Mouse (Mus musculus): Measurements from ENCODE around the gene Leo1. TPM values are rescaled to one million over a fixed set of nuclear protein-coding genes. Genes with fewer than 3 reads are reported as not detected.
A peak's percentile ranks its signal among the peaks of the same experiment; 100 is the strongest.

The Leo1 gene
- polyA plus RNA-seq, 1 experiment, result 25.4 TPM

DNA sequence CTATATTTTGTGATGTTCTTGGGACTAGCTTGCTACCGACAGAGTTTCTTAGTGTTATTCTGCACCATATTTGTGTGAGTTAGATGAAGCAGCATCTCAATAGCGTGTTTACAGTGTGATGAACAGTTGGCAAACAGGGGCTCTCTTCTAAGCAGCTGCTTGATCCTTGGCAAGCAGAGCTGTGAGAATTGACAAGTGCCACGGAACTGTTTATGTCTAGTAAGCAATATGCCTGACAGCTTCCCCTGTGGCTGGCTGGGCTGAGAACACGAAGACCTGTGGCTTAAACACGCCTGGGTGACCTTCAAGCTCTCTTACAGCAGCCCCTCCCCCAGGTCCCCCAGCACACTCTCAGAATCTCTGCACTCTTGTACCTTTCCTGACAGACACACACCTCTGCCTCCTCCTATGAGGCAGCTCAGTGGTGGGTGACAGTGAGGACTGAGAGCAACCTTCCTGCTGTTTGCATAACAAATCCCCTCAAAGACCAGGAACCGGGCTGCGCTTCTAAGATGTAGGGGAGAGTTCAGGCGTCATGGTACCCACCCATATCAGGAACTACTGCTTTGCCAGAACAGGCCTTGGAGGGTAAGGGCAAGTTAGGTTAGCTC is 21.8 kb downstream of the Leo1 start:
- no peak overlapping the region for H3K4me2 ChIP-seq (ENCODE audit: low read depth)
- H3K79me2 ChIP-seq (ENCODE audit: control insufficient read depth, insufficient read depth), result no peaks in the 10 kb centered on the region
- H3K36me3 ChIP-seq (ENCODE audit: control insufficient read depth, insufficient read depth), result peaks cover 22% of the 10 kb centered on the region
- H3ac ChIP-seq (ENCODE audit: control insufficient read depth, insufficient read length), result no peak overlapping the region
- no peak overlapping the region for H3K4me3 ChIP-seq
- H3K27me3 ChIP-seq (ENCODE audit: control insufficient read depth, insufficient read depth, insufficient read length), result no peaks in the 10 kb centered on the region
- TF ChIP-seq SRF (IDR thresholded peaks at IDR 0.05; ENCODE audit: control insufficient read depth, insufficient read length, low read depth), result no peak
- no peak for TF ChIP-seq POLR2AphosphoS2 (IDR thresholded peaks at IDR 0.05; ENCODE audit: insufficient read length, low read depth)
- no peak for TF ChIP-seq POLR2A (IDR thresholded peaks at IDR 0.05; ENCODE audit: insufficient read length, low read depth)
- TF ChIP-seq CEBPB (IDR thresholded peaks at IDR 0.05; ENCODE audit: insufficient read depth, poor library complexity, severe bottlenecking), result no peak
- no peak for TF ChIP-seq REST (IDR thresholded peaks at IDR 0.05; ENCODE audit: insufficient read depth, insufficient read length)
- TF ChIP-seq TCF12 (IDR thresholded peaks at IDR 0.05; ENCODE audit: insufficient read depth, poor library complexity, severe bottlenecking), result no peak
- TF ChIP-seq MAX (IDR thresholded peaks at IDR 0.05; ENCODE audit: low read depth), result no peak
- TF ChIP-seq MYOG (IDR thresholded peaks at IDR 0.05; ENCODE audit: control insufficient read depth in 1 of 3, insufficient read depth in 1 of 3, insufficient read length in 2 of 3, low read depth in 2 of 3), result no peak
- TF ChIP-seq USF1 (IDR thresholded peaks at IDR 0.05; ENCODE audit: low read depth), result no peak
- TF ChIP-seq MYOD1 (IDR thresholded peaks at IDR 0.05; ENCODE audit: control insufficient read depth in 1 of 3, insufficient read length in 2 of 3, low read depth in 2 of 3), result no peak
- no peak for TF ChIP-seq TCF3 (IDR thresholded peaks at IDR 0.05; ENCODE audit: insufficient read length, low read depth)
- no peak for TF ChIP-seq E2F4 (IDR thresholded peaks at IDR 0.05; ENCODE audit: insufficient read depth)

DNA sequence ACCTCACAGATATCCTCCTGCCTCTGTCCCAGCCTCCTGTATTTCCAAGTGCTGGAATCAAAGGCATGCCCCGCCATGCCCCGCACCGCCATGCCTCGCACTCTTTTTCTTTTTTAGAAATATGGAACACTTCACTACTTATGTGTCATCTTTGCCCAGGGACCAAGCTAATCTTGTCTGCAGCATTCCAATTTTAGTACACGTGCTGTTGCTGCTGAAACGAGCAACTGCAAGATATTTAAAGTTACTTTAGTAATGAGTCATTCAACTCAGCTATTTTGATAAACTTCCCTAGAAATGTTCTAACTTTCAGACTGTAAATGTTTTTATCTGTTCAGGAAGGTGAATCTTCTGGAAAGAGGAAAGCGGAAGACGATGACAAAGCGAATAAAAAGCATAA is 24.5 kb downstream of the Leo1 start:
- Histone ChIP-seq H3K4me2 (ENCODE audit: low read depth) (peak overlapping the region; percentile 16), H3K79me2 (ENCODE audit: control insufficient read depth, insufficient read depth) (no peaks in the 10 kb centered on the region), H3K27me3 (ENCODE audit: control insufficient read depth, insufficient read depth, insufficient read length) (no peaks in the 10 kb centered on the region), H3K4me3 (no peak overlapping the region), H3ac (ENCODE audit: control insufficient read depth, insufficient read length) (no peak overlapping the region), H3K36me3 (ENCODE audit: control insufficient read depth, insufficient read depth) (peaks cover 17% of the 10 kb centered on the region)
- no peak for TF ChIP-seq TCF12 (IDR thresholded peaks at IDR 0.05; ENCODE audit: insufficient read depth, poor library complexity, severe bottlenecking)
- no peak for TF ChIP-seq TCF3 (IDR thresholded peaks at IDR 0.05; ENCODE audit: insufficient read length, low read depth)

DNA sequence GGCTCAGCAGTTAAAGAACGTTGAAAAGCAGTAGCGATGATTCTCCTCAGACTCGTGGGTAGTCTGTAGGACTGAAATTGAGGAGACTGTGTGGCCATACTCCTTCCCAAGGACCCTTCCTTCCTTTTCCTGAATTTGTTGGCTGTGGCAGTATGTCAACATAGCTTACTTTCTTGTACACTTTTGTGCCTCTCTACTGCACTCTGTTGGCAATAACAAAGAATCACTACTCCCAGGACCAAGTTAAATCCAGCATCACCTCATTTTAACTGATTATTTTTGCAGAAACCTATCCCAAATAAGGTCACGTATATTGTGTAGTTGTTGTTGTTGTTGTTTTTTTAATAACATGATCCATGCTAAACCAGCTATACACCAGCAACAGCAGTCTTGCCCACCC is 25.3 kb downstream of the Leo1 start:
- Histone ChIP-seq H3ac (ENCODE audit: control insufficient read depth, insufficient read length) (no peak overlapping the region), H3K36me3 (ENCODE audit: control insufficient read depth, insufficient read depth) (peaks cover 14% of the 10 kb centered on the region), H3K4me2 (ENCODE audit: low read depth) (no peak overlapping the region), H3K4me3 (no peak overlapping the region), H3K79me2 (ENCODE audit: control insufficient read depth, insufficient read depth) (no peaks in the 10 kb centered on the region), H3K27me3 (ENCODE audit: control insufficient read depth, insufficient read depth, insufficient read length) (no peaks in the 10 kb centered on the region)
- TF ChIP-seq REST (IDR thresholded peaks at IDR 0.05; ENCODE audit: insufficient read depth, insufficient read length) (no peak), SRF (IDR thresholded peaks at IDR 0.05; ENCODE audit: control insufficient read depth, insufficient read length, low read depth) (no peak), MAX (IDR thresholded peaks at IDR 0.05; ENCODE audit: low read depth) (no peak), USF1 (IDR thresholded peaks at IDR 0.05; ENCODE audit: low read depth) (no peak), E2F4 (IDR thresholded peaks at IDR 0.05; ENCODE audit: insufficient read depth) (no peak), MYOG (IDR thresholded peaks at IDR 0.05; ENCODE audit: control insufficient read depth in 1 of 3, insufficient read depth in 1 of 3, insufficient read length in 2 of 3, low read depth in 2 of 3) (no peak), POLR2A (IDR thresholded peaks at IDR 0.05; ENCODE audit: insufficient read length, low read depth) (no peak), CEBPB (IDR thresholded peaks at IDR 0.05; ENCODE audit: insufficient read depth, poor library complexity, severe bottlenecking) (no peak), MYOD1 (IDR thresholded peaks at IDR 0.05; ENCODE audit: control insufficient read depth in 1 of 3, insufficient read length in 2 of 3, low read depth in 2 of 3) (no peak), TCF3 (IDR thresholded peaks at IDR 0.05; ENCODE audit: insufficient read length, low read depth) (no peak), TCF12 (IDR thresholded peaks at IDR 0.05; ENCODE audit: insufficient read depth, poor library complexity, severe bottlenecking) (no peak), POLR2AphosphoS2 (IDR thresholded peaks at IDR 0.05; ENCODE audit: insufficient read length, low read depth) (no peak)

DNA sequence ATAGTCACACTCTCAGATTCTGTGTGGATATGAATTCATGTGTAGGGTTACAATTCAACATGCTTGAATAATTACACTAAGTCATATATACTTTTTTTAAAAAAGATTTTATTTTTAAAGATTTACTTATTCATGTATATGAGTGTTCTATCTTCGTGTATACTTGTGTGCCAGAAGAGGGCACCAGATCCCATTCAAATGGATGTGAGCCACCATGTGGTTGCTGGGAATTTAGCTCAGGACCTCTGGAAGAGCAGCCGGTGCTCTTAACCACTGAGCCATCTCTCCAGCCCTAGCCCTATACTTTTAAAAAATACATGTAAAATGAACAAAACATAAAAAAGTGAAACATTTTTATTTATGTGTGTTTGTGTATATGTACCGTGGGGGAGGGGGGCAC is 26.3 kb downstream of the Leo1 start:
- peaks cover 14% of the 10 kb centered on the region for H3K36me3 ChIP-seq (ENCODE audit: control insufficient read depth, insufficient read depth)

More for the DNA sequence above, 26.3 kb downstream of the Leo1 start:
- no peak for TF ChIP-seq MYOG (IDR thresholded peaks at IDR 0.05; ENCODE audit: control insufficient read depth in 1 of 3, insufficient read depth in 1 of 3, insufficient read length in 2 of 3, low read depth in 2 of 3)
- TF ChIP-seq SRF (IDR thresholded peaks at IDR 0.05; ENCODE audit: control insufficient read depth, insufficient read length, low read depth), result no peak
- TF ChIP-seq POLR2A (IDR thresholded peaks at IDR 0.05; ENCODE audit: insufficient read length, low read depth), result no peak
- no peak for TF ChIP-seq POLR2AphosphoS2 (IDR thresholded peaks at IDR 0.05; ENCODE audit: insufficient read length, low read depth)
- no peak for TF ChIP-seq TCF12 (IDR thresholded peaks at IDR 0.05; ENCODE audit: insufficient read depth, poor library complexity, severe bottlenecking)
- no peak for TF ChIP-seq TCF3 (IDR thresholded peaks at IDR 0.05; ENCODE audit: insufficient read length, low read depth)
- no peak for TF ChIP-seq CEBPB (IDR thresholded peaks at IDR 0.05; ENCODE audit: insufficient read depth, poor library complexity, severe bottlenecking)
- no peak for TF ChIP-seq USF1 (IDR thresholded peaks at IDR 0.05; ENCODE audit: low read depth)
- no peak for TF ChIP-seq E2F4 (IDR thresholded peaks at IDR 0.05; ENCODE audit: insufficient read depth)
- TF ChIP-seq MAX (IDR thresholded peaks at IDR 0.05; ENCODE audit: low read depth), result no peak
- no peak for TF ChIP-seq MYOD1 (IDR thresholded peaks at IDR 0.05; ENCODE audit: control insufficient read depth in 1 of 3, insufficient read length in 2 of 3, low read depth in 2 of 3)
- TF ChIP-seq REST (IDR thresholded peaks at IDR 0.05; ENCODE audit: insufficient read depth, insufficient read length), result no peak
- Histone ChIP-seq H3K4me2 (ENCODE audit: low read depth) (no peak overlapping the region), H3K4me3 (no peak overlapping the region), H3K79me2 (ENCODE audit: control insufficient read depth, insufficient read depth) (no peaks in the 10 kb centered on the region), H3ac (ENCODE audit: control insufficient read depth, insufficient read length) (no peak overlapping the region), H3K27me3 (ENCODE audit: control insufficient read depth, insufficient read depth, insufficient read length) (no peaks in the 10 kb centered on the region)

Data from myocyte (in vitro differentiated cells).